Mouse (Mus musculus): Measurements from ENCODE around the gene Cideb. TPM values are rescaled to one million over a fixed set of nuclear protein-coding genes. Genes with fewer than 3 reads are reported as not detected.
A peak's percentile ranks its signal among the peaks of the same experiment; 100 is the strongest.

The Cideb gene
- polyA plus RNA-seq, 1 experiment from 2014 or later = 52.7 TPM

- no peak overlapping the region for H3K9ac ChIP-seq
- ATAC-seq = no peak
- no peak overlapping the region for H3K4me3 ChIP-seq (replicated peaks)
- H3K4me1 ChIP-seq (replicated peaks) = 0 out of 2 replicates have a peak, but pooled peaks cover 7% of the 10 kb centered on the region
- peaks cover 4% of the 10 kb centered on the region; the same call in 1 of the 2 replicates for H3K36me3 ChIP-seq
- no peak overlapping the region for H3K27ac ChIP-seq
- no peaks in the 10 kb centered on the region for H3K9me3 ChIP-seq
- WGBS = 92% methylated on average over 12 of the region's 12 CpGs
- no peaks in the 10 kb centered on the region for H3K27me3 ChIP-seq (replicated peaks)
- H3K4me2 ChIP-seq (replicated peaks) = peak overlapping the region; percentile 89; the same call in 1 of the 2 replicates
Measured at GRCm38 (mm10) chr14:55720666-55721065, 37.6 kb downstream of the Cideb start.

GRCm38 (mm10) chr14:55719737-55720136 is 38.5 kb downstream of the Cideb start:
- H3K27me3 ChIP-seq (replicated peaks) = no peaks in the 10 kb centered on the region
- no peak overlapping the region for H3K9ac ChIP-seq
- no peak overlapping the region for H3K4me3 ChIP-seq (replicated peaks)
- ATAC-seq = no peak
- no peak overlapping the region for H3K27ac ChIP-seq
- H3K4me1 ChIP-seq (replicated peaks) = 0 out of 2 replicates have a peak, but pooled peaks cover 7% of the 10 kb centered on the region
- H3K4me2 ChIP-seq (replicated peaks) = no peak overlapping the region
- WGBS = 84% methylated on average over 6 of the region's 6 CpGs
- no peaks in the 10 kb centered on the region for H3K9me3 ChIP-seq
- peaks cover 4% of the 10 kb centered on the region; the same call in 1 of the 2 replicates for H3K36me3 ChIP-seq

GRCm38 (mm10) chr14:55716884-55717283 is 41.4 kb downstream of the Cideb start:
- no peak for ATAC-seq
- Histone ChIP-seq H3K4me3 (replicated peaks) (no peak overlapping the region), H3K4me1 (replicated peaks) (peaks cover 20% of the 10 kb centered on the region), H3K9ac (no peak overlapping the region), H3K4me2 (replicated peaks) (no peak overlapping the region), H3K9me3 (no peaks in the 10 kb centered on the region), H3K27me3 (replicated peaks) (peaks cover 4% of the 10 kb centered on the region; the same call in 1 of the 2 replicates), H3K27ac (no peak overlapping the region), H3K36me3 (peaks cover 4% of the 10 kb centered on the region; the same call in 1 of the 2 replicates)
- WGBS = 74% methylated on average over 8 of the region's 8 CpGs

GRCm38 (mm10) chr14:55716271-55716670 is 42.0 kb downstream of the Cideb start:
- Histone ChIP-seq H3K27me3 (replicated peaks) (peaks cover 4% of the 10 kb centered on the region; the same call in 1 of the 2 replicates), H3K9me3 (no peaks in the 10 kb centered on the region), H3K36me3 (peaks cover 4% of the 10 kb centered on the region; the same call in 1 of the 2 replicates), H3K27ac (no peak overlapping the region), H3K4me1 (replicated peaks) (peaks cover 18% of the 10 kb centered on the region), H3K4me2 (replicated peaks) (no peak overlapping the region), H3K9ac (no peak overlapping the region), H3K4me3 (replicated peaks) (no peak overlapping the region)
- 94% methylated on average over 6 of the region's 6 CpGs for WGBS
- no peak for ATAC-seq

GRCm38 (mm10) chr14:55714893-55715292 is 43.4 kb downstream of the Cideb start:
- WGBS = 25% methylated on average over 6 of the region's 6 CpGs
- no peak overlapping the region for H3K9ac ChIP-seq
- H3K9me3 ChIP-seq = no peaks in the 10 kb centered on the region
- ATAC-seq = peak; percentile 32
- H3K4me1 ChIP-seq (replicated peaks) = peaks cover 13% of the 10 kb centered on the region
- H3K4me2 ChIP-seq (replicated peaks) = no peak overlapping the region
- peaks cover 4% of the 10 kb centered on the region; the same call in 1 of the 2 replicates for H3K27me3 ChIP-seq (replicated peaks)
- H3K36me3 ChIP-seq = 0 out of 2 replicates have a peak, but pooled peaks cover 4% of the 10 kb centered on the region
- no peak overlapping the region for H3K27ac ChIP-seq
- no peak overlapping the region for H3K4me3 ChIP-seq (replicated peaks)

- 25% methylated on average over 4 of the region's 4 CpGs for WGBS
- no peak within 1 kb of the TSS for H3K27ac ChIP-seq
Measured at GRCm38 (mm10) chr14:55713729-55714122, 44.5 kb downstream of the Cideb start, which contains the start of gene Tgm1. TSS of gene Tgm1 (minus strand) at chr14:55713926.

GRCm38 (mm10) chr14:55713007-55713728 is 45.1 kb downstream of the Cideb start:
- peak; percentile 74 for ATAC-seq
- no peaks in the 10 kb centered on the region for H3K9me3 ChIP-seq
- H3K36me3 ChIP-seq = 0 out of 2 replicates have a peak, but pooled peaks cover 1% of the 10 kb centered on the region
- H3K27me3 ChIP-seq (replicated peaks) = peaks cover 4% of the 10 kb centered on the region; the same call in 1 of the 2 replicates
- peaks cover 13% of the 10 kb centered on the region for H3K4me1 ChIP-seq (replicated peaks)
- no peak overlapping the region for H3K27ac ChIP-seq
- WGBS = 10% methylated on average over 25 of the region's 25 CpGs
- peak overlapping the region; percentile 34 for H3K9ac ChIP-seq
- H3K4me2 ChIP-seq (replicated peaks) = peak overlapping the region; percentile 72
- H3K4me3 ChIP-seq (replicated peaks) = peak overlapping the region; percentile 23

More at GRCm38 (mm10) chr14:55713729-55714122, 44.5 kb downstream of the Cideb start, which contains the start of gene Tgm1:
- peak within 1 kb of the TSS; percentile 23 for H3K4me3 ChIP-seq (replicated peaks)
- H3K9me3 ChIP-seq = no peaks in the 10 kb centered on the region
- H3K27me3 ChIP-seq (replicated peaks) = peaks cover 4% of the 10 kb centered on the region; the same call in 1 of the 2 replicates
- H3K4me2 ChIP-seq (replicated peaks) = peak within 1 kb of the TSS; percentile 72
- H3K4me1 ChIP-seq (replicated peaks) = peaks cover 13% of the 10 kb centered on the region
- peak; percentile 52 for ATAC-seq
- H3K9ac ChIP-seq = peak within 1 kb of the TSS; percentile 34
- H3K36me3 ChIP-seq = 0 out of 2 replicates have a peak, but pooled peaks cover 4% of the 10 kb centered on the region

- 77% methylated on average over 7 of the region's 7 CpGs for WGBS
- ATAC-seq = no peak
- peaks cover 13% of the 10 kb centered on the region for H3K4me1 ChIP-seq (replicated peaks)
- H3K27ac ChIP-seq = no peak overlapping the region
- no peak overlapping the region for H3K4me3 ChIP-seq (replicated peaks)
- H3K4me2 ChIP-seq (replicated peaks) = no peak overlapping the region
- no peak overlapping the region for H3K9ac ChIP-seq
- H3K9me3 ChIP-seq = no peaks in the 10 kb centered on the region
- H3K27me3 ChIP-seq (replicated peaks) = peaks cover 4% of the 10 kb centered on the region; the same call in 1 of the 2 replicates
- no peaks in the 10 kb centered on the region for H3K36me3 ChIP-seq
Measured at GRCm38 (mm10) chr14:55711786-55712185, 46.5 kb downstream of the Cideb start.

- no peak for ATAC-seq
- no peaks in the 10 kb centered on the region for H3K9me3 ChIP-seq
- H3K27ac ChIP-seq = no peak overlapping the region
- H3K4me1 ChIP-seq (replicated peaks) = peaks cover 13% of the 10 kb centered on the region
- no peak overlapping the region for H3K4me3 ChIP-seq (replicated peaks)
- H3K9ac ChIP-seq = no peak overlapping the region
- 85% methylated on average over 4 of the region's 4 CpGs for WGBS
- no peaks in the 10 kb centered on the region for H3K36me3 ChIP-seq
- peaks cover 4% of the 10 kb centered on the region; the same call in 1 of the 2 replicates for H3K27me3 ChIP-seq (replicated peaks)
- no peak overlapping the region for H3K4me2 ChIP-seq (replicated peaks)
Measured at GRCm38 (mm10) chr14:55709509-55709908, 48.7 kb downstream of the Cideb start.

- 78% methylated on average over 5 of the region's 5 CpGs for WGBS
- H3K4me1 ChIP-seq (replicated peaks) = no peaks in the 10 kb centered on the region
- no peak overlapping the region for H3K4me3 ChIP-seq (replicated peaks)
- no peaks in the 10 kb centered on the region for H3K9me3 ChIP-seq
- no peak overlapping the region for H3K9ac ChIP-seq
- no peak overlapping the region for H3K4me2 ChIP-seq (replicated peaks)
- no peaks in the 10 kb centered on the region for H3K36me3 ChIP-seq
- peaks cover 1% of the 10 kb centered on the region; the same call in 1 of the 2 replicates for H3K27me3 ChIP-seq (replicated peaks)
- H3K27ac ChIP-seq = no peak overlapping the region
- no peak for ATAC-seq
Measured at GRCm38 (mm10) chr14:55707397-55707796, 50.9 kb downstream of the Cideb start.

GRCm38 (mm10) chr14:55706051-55706600 is 52.1 kb downstream of the Cideb start:
- no peak for ATAC-seq
- Histone ChIP-seq H3K27ac (no peak overlapping the region), H3K9me3 (no peaks in the 10 kb centered on the region), H3K4me2 (replicated peaks) (no peak overlapping the region), H3K4me1 (replicated peaks) (no peaks in the 10 kb centered on the region), H3K27me3 (replicated peaks) (no peaks in the 10 kb centered on the region), H3K36me3 (no peaks in the 10 kb centered on the region), H3K9ac (no peak overlapping the region), H3K4me3 (replicated peaks) (no peak overlapping the region)
- 87% methylated on average over 8 of the region's 8 CpGs for WGBS
